Mouse (Mus musculus): ENCODE results near the gene 4932438H23Rik. TPM values are rescaled to one million over a fixed set of nuclear protein-coding genes. Genes with fewer than 3 reads are reported as not detected.

The 4932438H23Rik gene
- polyA plus RNA-seq (2015; fragmentation: Nextera tagmentation; extraction: Ambion mirVana), result 0.40 TPM in 1 of 2 replicates, not detected in the other

- Histone ChIP-seq H3K9ac (ENCODE audit: low read length) (no peak within 1 kb of the TSS), H3K4me3 (ENCODE audit: low read length) (no peak within 1 kb of the TSS), H3K4me2 (ENCODE audit: low read depth, low read length) (no peak within 1 kb of the TSS), H3K9me3 (replicated peaks; ENCODE audit: control insufficient read depth, low read length) (no peaks in the 10 kb centered on the region), H3K27me3 (ENCODE audit: control insufficient read depth, insufficient read depth, low read length) (peaks cover 2% of the 10 kb centered on the region; the same call in 1 of the 2 replicates), H3K27ac (ENCODE audit: low read length) (no peak within 1 kb of the TSS), H3K36me3 (ENCODE audit: control insufficient read depth, insufficient read depth) (no peaks in the 10 kb centered on the region), H3K4me1 (ENCODE audit: control insufficient read depth, insufficient read depth, low read length) (no peaks in the 10 kb centered on the region)
- WGBS, result 80% methylated on average over 8 of the region's 8 CpGs
- no peak for ATAC-seq (replicated peaks; ENCODE audit: extremely low read depth, insufficient read depth, low FRiP score)
These were observed at the start of gene 4932438H23Rik for GRCm38 (mm10) chr16:91095022-91095421. 4932438H23Rik (minus strand) TSS chr16:91095122.

- no peak overlapping the region for H3K9ac ChIP-seq (ENCODE audit: low read length)
- peaks cover 17% of the 10 kb centered on the region for H3K27me3 ChIP-seq (ENCODE audit: control insufficient read depth, insufficient read depth, low read length)
- H3K9me3 ChIP-seq (replicated peaks; ENCODE audit: control insufficient read depth, low read length), result peaks cover 9% of the 10 kb centered on the region; the same call in 1 of the 2 replicates
- no peak overlapping the region for H3K4me2 ChIP-seq (ENCODE audit: low read depth, low read length)
- peaks cover 4% of the 10 kb centered on the region for H3K4me1 ChIP-seq (ENCODE audit: control insufficient read depth, insufficient read depth, low read length)
- ATAC-seq (replicated peaks; ENCODE audit: extremely low read depth, insufficient read depth, low FRiP score), result no peak
- H3K4me3 ChIP-seq (ENCODE audit: low read length), result no peak overlapping the region
- H3K36me3 ChIP-seq (ENCODE audit: control insufficient read depth, insufficient read depth), result no peaks in the 10 kb centered on the region
- no peak overlapping the region for H3K27ac ChIP-seq (ENCODE audit: low read length)
- WGBS, result 35% methylated on average over 20 of the region's 20 CpGs
These were observed 46.2 kb upstream of the 4932438H23Rik start for GRCm38 (mm10) chr16:91140991-91141630.

GRCm38 (mm10) chr16:91140457-91140856 is 45.5 kb upstream of the 4932438H23Rik start:
- H3K27me3 ChIP-seq (ENCODE audit: control insufficient read depth, insufficient read depth, low read length), result peaks cover 17% of the 10 kb centered on the region
- 36% methylated on average over 10 of the region's 10 CpGs for WGBS
- ATAC-seq (replicated peaks; ENCODE audit: extremely low read depth, insufficient read depth, low FRiP score), result no peak
- no peak overlapping the region for H3K27ac ChIP-seq (ENCODE audit: low read length)
- H3K36me3 ChIP-seq (ENCODE audit: control insufficient read depth, insufficient read depth), result no peaks in the 10 kb centered on the region
- H3K9me3 ChIP-seq (replicated peaks; ENCODE audit: control insufficient read depth, low read length), result peaks cover 9% of the 10 kb centered on the region; the same call in 1 of the 2 replicates
- no peak overlapping the region for H3K9ac ChIP-seq (ENCODE audit: low read length)
- no peak overlapping the region for H3K4me3 ChIP-seq (ENCODE audit: low read length)
- peaks cover 4% of the 10 kb centered on the region for H3K4me1 ChIP-seq (ENCODE audit: control insufficient read depth, insufficient read depth, low read length)
- no peak overlapping the region for H3K4me2 ChIP-seq (ENCODE audit: low read depth, low read length)

GRCm38 (mm10) chr16:91140056-91140455 is 45.1 kb upstream of the 4932438H23Rik start:
- Histone ChIP-seq H3K9ac (ENCODE audit: low read length) (no peak overlapping the region), H3K4me1 (ENCODE audit: control insufficient read depth, insufficient read depth, low read length) (peaks cover 4% of the 10 kb centered on the region), H3K27me3 (ENCODE audit: control insufficient read depth, insufficient read depth, low read length) (peaks cover 19% of the 10 kb centered on the region), H3K36me3 (ENCODE audit: control insufficient read depth, insufficient read depth) (no peaks in the 10 kb centered on the region), H3K4me2 (ENCODE audit: low read depth, low read length) (peak overlapping the region; percentile 36), H3K27ac (ENCODE audit: low read length) (no peak overlapping the region), H3K9me3 (replicated peaks; ENCODE audit: control insufficient read depth, low read length) (peaks cover 6% of the 10 kb centered on the region; the same call in 1 of the 2 replicates), H3K4me3 (ENCODE audit: low read length) (no peak overlapping the region; the same call in 1 of the 2 replicates)
- no peak for ATAC-seq (replicated peaks; ENCODE audit: extremely low read depth, insufficient read depth, low FRiP score)
- WGBS, result 18% methylated on average over 13 of the region's 13 CpGs

GRCm38 (mm10) chr16:91139481-91139880 is 44.6 kb upstream of the 4932438H23Rik start:
- 14% methylated on average over 10 of the region's 10 CpGs for WGBS

GRCm38 (mm10) chr16:91138736-91139135 is 43.8 kb upstream of the 4932438H23Rik start:
- no peaks in the 10 kb centered on the region for H3K36me3 ChIP-seq (ENCODE audit: control insufficient read depth, insufficient read depth)
- no peak overlapping the region for H3K9ac ChIP-seq (ENCODE audit: low read length)
- ATAC-seq (replicated peaks; ENCODE audit: extremely low read depth, insufficient read depth, low FRiP score), result no peak
- peaks cover 22% of the 10 kb centered on the region for H3K27me3 ChIP-seq (ENCODE audit: control insufficient read depth, insufficient read depth, low read length)
- H3K4me3 ChIP-seq (ENCODE audit: low read length), result no peak overlapping the region
- H3K4me1 ChIP-seq (ENCODE audit: control insufficient read depth, insufficient read depth, low read length), result peaks cover 4% of the 10 kb centered on the region
- no peak overlapping the region for H3K4me2 ChIP-seq (ENCODE audit: low read depth, low read length)
- 86% methylated on average over 3 of the region's 3 CpGs for WGBS
- no peaks in the 10 kb centered on the region for H3K9me3 ChIP-seq (replicated peaks; ENCODE audit: control insufficient read depth, low read length)
- no peak overlapping the region for H3K27ac ChIP-seq (ENCODE audit: low read length)

More at GRCm38 (mm10) chr16:91139481-91139880, 44.6 kb upstream of the 4932438H23Rik start:
- Histone ChIP-seq H3K4me1 (ENCODE audit: control insufficient read depth, insufficient read depth, low read length) (peaks cover 4% of the 10 kb centered on the region), H3K9ac (ENCODE audit: low read length) (no peak overlapping the region), H3K4me3 (ENCODE audit: low read length) (peak overlapping the region; percentile 11), H3K4me2 (ENCODE audit: low read depth, low read length) (peak overlapping the region; percentile 36), H3K27me3 (ENCODE audit: control insufficient read depth, insufficient read depth, low read length) (peaks cover 22% of the 10 kb centered on the region), H3K9me3 (replicated peaks; ENCODE audit: control insufficient read depth, low read length) (peaks cover 4% of the 10 kb centered on the region; the same call in 1 of the 2 replicates), H3K36me3 (ENCODE audit: control insufficient read depth, insufficient read depth) (no peaks in the 10 kb centered on the region), H3K27ac (ENCODE audit: low read length) (no peak overlapping the region)
- 0 out of 2 replicates have a peak, but pooled peaks have one; percentile 52 for ATAC-seq (replicated peaks; ENCODE audit: extremely low read depth, insufficient read depth, low FRiP score)

GRCm38 (mm10) chr16:91138151-91138550 is 43.2 kb upstream of the 4932438H23Rik start:
- ATAC-seq (replicated peaks; ENCODE audit: extremely low read depth, insufficient read depth, low FRiP score), result no peak
- H3K4me2 ChIP-seq (ENCODE audit: low read depth, low read length), result no peak overlapping the region
- WGBS, result 94% methylated on average over 7 of the region's 7 CpGs
- peaks cover 23% of the 10 kb centered on the region for H3K27me3 ChIP-seq (ENCODE audit: control insufficient read depth, insufficient read depth, low read length)
- H3K9ac ChIP-seq (ENCODE audit: low read length), result no peak overlapping the region
- no peak overlapping the region for H3K27ac ChIP-seq (ENCODE audit: low read length)
- H3K4me1 ChIP-seq (ENCODE audit: control insufficient read depth, insufficient read depth, low read length), result peaks cover 4% of the 10 kb centered on the region
- no peaks in the 10 kb centered on the region for H3K9me3 ChIP-seq (replicated peaks; ENCODE audit: control insufficient read depth, low read length)
- no peaks in the 10 kb centered on the region for H3K36me3 ChIP-seq (ENCODE audit: control insufficient read depth, insufficient read depth)
- no peak overlapping the region for H3K4me3 ChIP-seq (ENCODE audit: low read length)

- ATAC-seq (replicated peaks; ENCODE audit: extremely low read depth, insufficient read depth, low FRiP score), result no peak
- Histone ChIP-seq H3K4me3 (ENCODE audit: low read length) (no peak overlapping the region), H3K4me1 (ENCODE audit: control insufficient read depth, insufficient read depth, low read length) (peaks cover 4% of the 10 kb centered on the region), H3K9me3 (replicated peaks; ENCODE audit: control insufficient read depth, low read length) (no peaks in the 10 kb centered on the region), H3K27me3 (ENCODE audit: control insufficient read depth, insufficient read depth, low read length) (peaks cover 24% of the 10 kb centered on the region), H3K9ac (ENCODE audit: low read length) (no peak overlapping the region), H3K27ac (ENCODE audit: low read length) (no peak overlapping the region), H3K4me2 (ENCODE audit: low read depth, low read length) (no peak overlapping the region), H3K36me3 (ENCODE audit: control insufficient read depth, insufficient read depth) (no peaks in the 10 kb centered on the region)
- WGBS, result 73% methylated on average over 3 of the region's 3 CpGs
These were observed 41.7 kb upstream of the 4932438H23Rik start for GRCm38 (mm10) chr16:91136607-91137006.

GRCm38 (mm10) chr16:91129916-91130315 is 35.0 kb upstream of the 4932438H23Rik start:
- Histone ChIP-seq H3K4me2 (ENCODE audit: low read depth, low read length) (no peak overlapping the region), H3K9ac (ENCODE audit: low read length) (no peak overlapping the region), H3K27me3 (ENCODE audit: control insufficient read depth, insufficient read depth, low read length) (peaks cover 10% of the 10 kb centered on the region; the same call in 1 of the 2 replicates), H3K4me3 (ENCODE audit: low read length) (no peak overlapping the region), H3K27ac (ENCODE audit: low read length) (no peak overlapping the region), H3K36me3 (ENCODE audit: control insufficient read depth, insufficient read depth) (no peaks in the 10 kb centered on the region), H3K9me3 (replicated peaks; ENCODE audit: control insufficient read depth, low read length) (no peaks in the 10 kb centered on the region), H3K4me1 (ENCODE audit: control insufficient read depth, insufficient read depth, low read length) (no peaks in the 10 kb centered on the region)
- WGBS, result 87% methylated on average over 15 of the region's 15 CpGs
- no peak for ATAC-seq (replicated peaks; ENCODE audit: extremely low read depth, insufficient read depth, low FRiP score)

All from heart, embryonic 16.5 days (tissue).